Mouse (Mus musculus) left cerebral cortex, adult 8-10 months (tissue): ENCODE measurements around the gene Pced1b. TPM values are rescaled to one million over a fixed set of nuclear protein-coding genes. Genes with fewer than 3 reads are reported as not detected.
"Not testable (repeated sequence)": the region's sequence is repeated elsewhere in the genome, so short reads cannot be mapped to it uniquely, and the experiment has no call there.

ENCODE experiments used
- DNase-seq, 2 experiments: peaks; one replicate each; pipeline ENCODE4 v3.0.0; 2022; ENCODE audit warnings: low spot score in 2 of 2
- total RNA-seq, 4 experiments: library from RNA; stranded (reverse); gene quantifications; 2 replicates each; pipeline ENCODE4 v1.2.4; 2022

The Pced1b gene
- total RNA-seq, 4 experiments from 2014 or later: 9.4 to 10.7 (median 9.9) TPM

DNA sequence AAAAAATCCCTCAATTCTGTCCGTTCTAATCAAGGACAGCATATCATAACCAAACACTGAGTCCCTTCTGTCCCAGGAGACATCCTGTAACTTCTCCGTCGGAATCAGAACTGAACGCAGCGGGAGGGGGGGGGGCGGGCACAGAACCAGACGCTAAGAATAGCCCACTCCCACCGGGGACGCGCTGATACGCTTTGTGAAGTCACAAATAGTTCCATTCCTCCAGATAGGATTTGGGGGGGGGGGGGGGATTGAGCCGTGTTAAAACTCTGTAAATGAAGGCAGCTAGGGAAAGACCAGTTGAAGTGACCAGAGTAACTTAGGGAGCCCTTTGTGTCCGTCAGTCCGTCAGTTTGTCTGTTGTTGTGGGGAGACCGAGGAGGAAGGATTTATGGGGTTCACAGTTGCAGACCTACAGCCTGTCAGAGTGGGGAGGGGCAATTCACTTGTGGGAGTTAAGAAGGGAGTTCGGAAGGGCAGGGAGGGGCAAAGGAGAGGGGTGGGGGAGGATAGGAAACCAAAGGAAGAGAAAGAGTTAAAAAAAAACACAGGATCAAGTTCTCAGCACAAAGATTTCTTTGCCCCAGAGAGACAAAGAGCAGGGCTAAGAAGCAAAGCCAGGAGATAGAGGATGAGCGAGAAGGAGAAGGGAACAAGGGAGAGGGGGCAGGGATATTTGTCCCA lies 91.6 kb downstream of the Pced1b start:
- no peak for DNase-seq

DNA sequence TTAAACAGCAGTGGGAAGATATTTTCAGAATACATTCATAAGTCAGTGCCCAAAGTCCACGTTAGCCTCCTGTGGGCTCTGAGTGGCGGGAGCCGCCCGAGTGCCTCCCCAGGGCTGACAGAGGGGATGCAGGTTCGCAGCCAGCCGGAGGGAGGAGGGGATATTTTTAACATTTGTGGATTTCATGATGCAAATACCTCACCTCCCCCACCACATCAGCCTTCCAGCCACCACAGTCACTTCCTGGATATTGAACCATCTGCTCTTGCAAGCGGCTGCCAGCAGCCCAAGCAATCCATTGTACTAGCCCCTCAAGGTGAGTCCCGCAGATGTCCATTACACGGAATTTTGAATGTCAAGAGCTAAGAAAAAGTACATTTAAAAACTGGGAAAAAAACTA lies 95.4 kb downstream of the Pced1b start:
- no peak for DNase-seq

DNA sequence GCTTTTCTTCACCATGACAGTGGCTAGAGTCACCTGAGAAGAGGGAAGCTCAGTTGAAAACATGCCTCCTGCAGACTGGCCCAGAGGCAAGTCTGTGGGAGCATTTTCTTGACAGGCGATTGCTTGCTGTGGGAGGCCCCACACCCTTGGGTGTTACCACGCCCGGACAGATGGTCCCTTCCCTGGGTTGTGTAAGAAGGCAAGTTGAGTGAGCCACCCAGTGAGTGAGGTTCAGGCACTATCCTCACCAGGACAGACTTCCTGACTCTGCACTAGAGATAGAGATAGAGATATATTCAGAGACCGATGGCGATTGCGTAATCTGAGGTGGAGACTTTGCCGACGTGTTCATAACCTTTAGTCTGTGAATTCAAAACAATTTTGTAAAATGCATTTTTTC lies 96.0 kb downstream of the Pced1b start:
- no peak for DNase-seq

DNA sequence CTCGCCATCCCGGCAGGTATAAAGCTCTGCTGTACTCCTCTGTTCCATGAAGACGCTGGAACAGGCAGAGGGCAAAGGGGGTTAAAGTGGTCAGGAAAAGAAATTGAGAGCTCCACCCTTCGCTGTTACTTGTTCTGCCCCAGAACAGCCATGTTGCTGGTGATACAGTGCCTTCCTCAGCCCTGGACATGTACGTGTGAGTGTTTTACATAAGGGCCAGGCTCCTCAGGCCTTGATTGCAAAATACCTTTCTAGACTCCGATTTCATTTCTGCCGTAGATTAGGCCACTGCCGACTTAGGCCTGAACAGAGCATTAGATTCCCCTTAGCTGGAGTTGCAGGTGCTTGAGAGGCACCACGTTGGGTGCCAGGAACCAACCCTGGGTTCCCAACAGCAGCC lies 97.0 kb downstream of the Pced1b start:
- no peak for DNase-seq

DNA sequence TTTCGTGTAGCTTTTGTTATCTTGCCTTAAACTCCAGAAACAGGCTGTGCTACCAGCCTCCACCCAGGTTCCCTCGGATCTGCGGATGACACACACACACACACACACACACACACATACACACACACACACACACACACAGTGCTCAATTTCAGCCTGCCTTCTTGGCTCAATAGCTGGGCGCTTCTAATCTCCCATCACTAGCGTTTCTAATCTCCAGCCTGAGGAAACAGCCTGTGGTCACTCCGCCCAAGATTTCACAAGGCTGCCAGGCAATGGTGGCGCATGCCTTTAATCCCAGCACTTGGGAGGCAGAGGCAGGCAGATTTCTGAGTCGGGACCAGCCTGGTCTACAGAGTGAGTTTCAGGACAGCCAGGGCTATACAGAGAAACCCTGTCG lies 98.2 kb downstream of the Pced1b start:
- DNase-seq: no peak

DNA sequence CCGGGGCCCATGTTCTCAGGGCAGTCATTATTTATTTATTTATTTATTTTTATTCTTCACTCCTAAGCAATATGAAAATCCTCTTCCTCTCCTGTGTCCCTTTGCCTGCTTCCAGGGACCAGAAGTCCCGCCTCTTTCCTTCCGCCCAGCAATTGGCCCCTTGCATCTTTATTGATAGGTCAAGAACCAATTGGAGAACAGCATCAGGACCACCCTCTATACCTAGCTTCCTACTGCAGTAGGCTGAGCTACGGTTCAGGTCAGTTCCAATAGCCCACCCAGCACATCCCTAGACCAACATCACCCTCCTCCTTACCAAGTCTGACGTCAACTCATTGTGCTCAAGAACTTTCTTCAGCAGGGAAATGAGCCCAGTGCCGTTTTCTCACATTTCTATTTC lies 99.0 kb downstream of the Pced1b start:
- DNase-seq: no peak

DNA sequence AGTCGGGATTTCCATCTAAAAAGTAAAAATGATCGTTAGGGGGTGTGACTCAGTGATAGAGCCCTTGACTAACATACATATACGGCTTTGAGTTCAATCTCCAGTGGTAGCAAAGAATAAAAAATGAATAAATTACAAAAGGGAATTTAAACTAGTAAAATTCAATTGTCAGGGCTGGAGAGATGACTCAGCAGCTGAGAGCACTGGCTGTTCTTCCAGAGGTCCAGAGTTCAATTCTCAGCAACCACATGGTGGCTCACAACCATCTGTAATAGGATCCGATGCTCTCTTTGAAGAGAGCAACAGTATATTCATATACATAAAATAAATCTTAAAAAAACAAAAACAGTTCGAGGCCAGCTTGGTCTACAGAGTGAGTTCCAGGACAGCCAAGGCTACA lies 99.5 kb downstream of the Pced1b start:
- no peak for DNase-seq

DNA sequence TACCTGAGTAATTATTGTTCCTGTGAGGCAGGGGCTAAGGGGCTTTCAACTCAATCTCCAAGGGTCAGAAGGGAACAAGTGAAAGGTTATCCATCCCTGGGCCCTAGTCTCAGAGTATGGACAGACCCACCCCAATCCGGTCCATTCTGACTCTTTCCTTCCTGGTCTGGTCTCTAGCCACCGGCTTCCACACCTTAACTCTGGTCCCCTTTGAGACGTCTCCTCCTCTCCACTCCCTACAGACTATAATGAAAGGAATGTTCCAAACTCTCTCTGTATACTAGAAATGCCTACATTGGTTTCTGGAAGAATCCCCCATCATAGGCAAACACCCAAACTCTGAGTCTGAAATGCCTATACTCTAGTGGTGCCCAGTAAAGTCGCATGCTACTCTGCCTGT lies 100.0 kb downstream of the Pced1b start:
- DNase-seq: no peak

DNA sequence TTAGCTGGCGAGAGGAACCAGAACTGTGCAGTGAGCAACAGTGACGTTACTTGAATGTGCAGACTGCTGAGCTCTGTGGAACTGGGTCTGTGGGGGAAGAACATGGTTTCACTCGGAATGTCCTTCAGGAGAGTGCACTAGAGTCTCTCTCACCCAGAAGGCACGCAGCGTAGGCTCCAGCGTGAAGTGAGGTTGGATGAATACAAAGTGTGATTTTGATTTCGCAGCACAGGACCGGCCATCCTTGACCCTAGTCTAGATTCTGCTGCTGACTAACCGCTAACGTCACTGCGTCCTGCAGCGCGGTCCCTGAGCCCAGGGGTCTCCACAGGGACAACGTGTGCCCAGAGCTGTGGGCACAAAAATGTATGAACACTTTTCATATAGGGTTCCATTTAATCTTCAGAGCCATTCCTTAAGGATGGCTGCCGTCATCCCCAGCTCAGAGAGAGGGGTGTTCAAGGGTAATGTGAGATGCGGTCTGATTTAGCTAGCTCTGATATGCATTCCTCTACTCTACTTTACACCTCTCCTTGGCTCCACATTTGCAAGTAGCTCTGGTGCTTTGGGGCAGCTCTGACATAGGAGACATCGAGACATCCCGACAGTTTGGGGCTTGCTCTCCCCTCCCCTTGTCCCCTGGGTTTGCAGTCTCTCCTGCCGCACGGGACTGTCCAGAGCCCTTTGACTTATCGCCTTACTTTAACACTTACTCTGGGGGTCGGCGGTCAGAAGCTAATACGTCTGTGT lies 101.8 kb downstream of the Pced1b start:
- no peak for DNase-seq

DNA sequence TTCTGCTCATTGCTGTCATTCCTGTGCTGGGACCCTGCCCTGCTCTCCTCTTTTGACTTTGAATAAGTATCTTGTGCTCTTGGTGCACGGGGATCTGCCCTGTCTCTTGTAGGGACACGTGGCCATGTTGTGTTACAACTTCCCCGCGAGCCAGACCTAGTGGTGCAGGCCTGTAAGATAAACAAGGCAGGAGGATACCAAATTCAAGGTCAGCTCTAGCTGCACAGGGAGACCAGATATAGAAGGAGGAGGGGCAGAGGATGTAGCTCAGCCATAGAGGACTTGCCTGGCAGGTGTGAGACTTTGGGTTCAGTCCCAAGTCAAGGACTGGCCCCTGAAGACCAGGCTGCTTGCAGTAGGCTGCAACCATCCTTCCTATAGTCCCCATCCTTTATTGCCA lies 103.6 kb downstream of the Pced1b start:
- DNase-seq: no peak

DNA sequence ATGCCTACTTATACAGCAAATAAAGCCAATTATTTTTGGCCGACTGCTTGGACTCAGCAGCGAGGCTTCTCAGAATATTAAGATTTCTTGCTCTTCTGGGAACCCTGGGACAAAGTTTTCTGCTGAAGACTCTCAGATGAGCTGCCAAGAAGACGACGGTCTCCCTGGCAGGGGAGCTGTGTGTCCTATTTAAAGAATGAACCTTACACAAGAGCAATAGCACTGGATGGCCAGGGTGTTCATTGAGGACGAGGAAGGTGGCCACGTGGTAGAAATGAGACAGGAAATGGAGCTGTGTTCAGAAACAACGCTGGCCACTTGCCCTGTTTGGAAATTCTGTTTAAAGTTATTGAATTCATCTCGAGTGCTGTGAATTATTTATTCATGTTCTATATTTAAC lies 104.1 kb downstream of the Pced1b start:
- DNase-seq: peak in 1 of 2 experiments; percentile 38

DNA sequence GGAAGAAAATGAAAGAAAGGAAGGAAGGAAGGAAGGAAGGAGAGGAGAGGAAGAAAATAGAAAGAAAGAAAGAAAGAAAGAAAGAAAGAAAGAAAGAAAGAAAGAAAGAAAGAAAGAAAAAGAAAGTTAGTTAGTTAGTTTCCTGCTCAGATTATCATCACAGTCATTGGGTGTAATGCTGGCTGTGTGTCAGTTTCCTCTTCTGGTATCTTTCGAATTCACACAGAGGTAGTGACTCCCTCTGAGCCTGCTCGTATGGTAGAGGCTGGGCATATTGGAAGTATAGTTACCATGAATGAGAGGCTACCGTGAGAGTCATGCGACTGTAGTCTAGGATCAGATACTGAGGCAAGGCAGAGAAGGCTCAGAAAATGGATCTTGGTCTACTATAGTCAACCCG lies 104.8 kb downstream of the Pced1b start:
- no peak for DNase-seq

DNA sequence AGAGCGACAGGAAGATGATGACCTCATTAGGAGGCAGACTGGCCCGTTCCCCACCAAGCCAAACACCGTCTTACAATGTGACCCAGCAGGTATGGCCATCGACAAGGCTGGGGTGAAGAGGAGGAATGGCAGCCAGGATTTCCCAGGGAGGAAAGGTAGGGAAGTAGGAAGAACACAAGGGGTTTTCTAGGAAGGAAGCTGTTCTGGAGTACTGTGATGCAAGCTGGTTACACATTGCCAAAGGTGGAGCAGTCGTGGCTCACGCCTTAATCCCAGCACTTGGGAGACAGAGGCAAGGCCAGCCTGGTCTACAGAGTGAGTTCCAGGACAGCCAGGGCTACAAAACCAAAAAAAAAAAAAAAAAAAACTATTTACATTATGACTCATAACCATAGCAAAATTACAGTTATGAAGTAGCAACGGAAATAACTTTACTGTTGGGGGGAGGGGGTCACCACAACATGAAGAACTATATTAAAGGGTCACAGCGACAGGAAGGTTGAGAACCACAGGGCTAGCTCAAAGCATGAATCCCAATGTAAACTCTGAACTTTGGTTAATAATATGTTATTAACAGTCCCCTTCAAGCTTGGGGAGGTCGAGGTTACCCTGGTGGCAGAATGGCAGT lies 108.9 kb downstream of the Pced1b start:
- no peak for DNase-seq

DNA sequence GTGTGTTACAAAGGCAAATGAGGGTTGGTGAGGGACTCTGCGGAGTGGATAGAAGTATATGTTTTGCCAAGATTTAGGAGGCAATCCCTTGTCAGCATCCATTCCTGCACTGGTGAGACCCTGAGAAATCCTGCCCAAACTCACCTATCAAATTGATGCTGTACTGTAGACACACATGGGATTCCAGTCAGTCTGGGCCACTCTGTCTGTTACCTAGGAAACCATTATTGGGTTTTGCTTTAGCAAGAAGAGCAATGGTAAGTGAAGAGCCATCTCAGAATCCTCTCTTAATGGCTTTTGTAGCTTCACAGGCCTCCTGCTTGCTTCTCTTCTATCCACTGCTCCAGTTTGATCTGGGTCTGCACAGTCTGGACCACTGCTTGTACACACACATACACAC lies 110.1 kb downstream of the Pced1b start:
- DNase-seq: no peak

DNA sequence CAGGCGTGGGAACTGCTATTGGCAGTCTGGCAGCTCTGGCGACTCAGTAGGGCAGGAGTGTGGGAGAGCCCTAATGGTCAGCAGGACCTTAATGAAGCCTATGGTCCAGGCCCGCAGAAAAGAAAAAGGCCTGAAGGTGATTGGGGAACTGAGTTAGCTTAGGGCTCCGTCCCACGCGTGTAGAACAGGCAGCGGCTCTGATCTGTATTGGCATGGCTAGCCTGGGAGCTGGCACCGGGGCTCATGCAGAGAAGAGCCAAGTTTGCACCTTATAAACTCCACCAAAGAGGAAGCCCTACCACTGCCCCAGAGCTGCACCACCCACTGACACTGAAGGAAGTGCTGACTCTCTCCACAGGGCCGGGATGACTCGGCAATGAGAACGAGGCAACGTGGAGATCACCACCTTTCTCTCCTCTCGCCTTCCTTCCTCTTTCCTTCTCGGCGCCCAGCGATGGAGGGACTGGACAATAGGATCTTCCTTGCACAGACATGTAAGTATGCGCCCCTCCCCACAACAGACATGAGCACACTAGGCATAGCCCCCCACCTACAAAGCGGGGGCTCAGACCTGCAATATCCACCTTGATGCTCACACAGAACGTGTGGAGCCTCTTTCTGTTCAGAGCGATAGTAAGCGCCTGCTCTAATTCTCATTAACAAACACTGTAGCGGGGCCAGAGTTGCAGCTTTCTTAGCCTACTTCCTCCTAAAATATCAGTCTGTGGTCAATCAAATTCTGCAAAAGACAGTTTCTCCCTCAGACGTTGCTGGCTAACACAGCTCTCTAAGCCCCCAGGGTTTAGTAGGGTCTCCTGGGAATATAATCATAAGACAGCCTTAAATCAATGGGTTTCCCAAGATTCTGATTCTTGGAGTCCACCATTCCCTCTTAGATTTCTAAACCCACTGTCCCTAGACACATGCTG lies 114.2 kb downstream of the Pced1b start:
- DNase-seq: no peak

DNA sequence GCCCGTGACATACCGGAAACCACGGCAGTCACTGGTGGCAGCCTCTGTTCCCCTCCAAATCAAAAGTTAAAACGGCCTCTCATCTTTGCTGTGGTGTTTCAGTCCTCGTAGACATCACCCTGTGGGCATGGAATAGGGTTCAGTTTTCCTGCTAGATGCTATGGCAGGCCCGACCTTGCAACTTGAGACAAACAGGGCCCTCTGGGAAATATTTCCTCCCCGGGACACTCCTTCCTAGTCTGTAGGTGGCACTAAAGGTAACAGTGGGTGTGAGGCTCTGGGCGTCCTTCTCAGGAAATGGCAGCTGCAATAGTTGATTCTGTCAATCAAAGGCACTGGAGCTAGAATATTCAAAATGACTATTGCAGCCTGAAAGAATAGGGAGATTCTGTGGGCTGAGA lies 114.9 kb downstream of the Pced1b start:
- no peak for DNase-seq

DNA sequence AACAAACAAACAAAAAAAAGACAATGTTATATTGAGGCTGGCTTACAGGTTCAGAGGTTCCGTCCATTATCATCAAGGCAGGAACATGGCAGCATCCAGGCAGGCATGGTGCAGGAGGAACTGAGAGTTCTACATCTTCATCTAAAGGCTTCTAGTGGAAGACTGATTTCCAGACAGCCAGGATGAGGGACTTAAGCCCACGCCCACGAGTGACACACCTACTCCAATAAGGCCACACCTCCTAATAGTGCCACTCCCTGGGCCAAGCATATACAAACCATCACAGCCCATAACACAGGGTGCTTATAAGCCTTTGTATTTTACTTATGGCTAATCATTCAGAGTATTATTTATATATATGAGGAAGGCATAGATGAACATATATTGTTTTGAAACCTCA lies 117.4 kb downstream of the Pced1b start:
- not testable (repeated sequence) for DNase-seq

DNA sequence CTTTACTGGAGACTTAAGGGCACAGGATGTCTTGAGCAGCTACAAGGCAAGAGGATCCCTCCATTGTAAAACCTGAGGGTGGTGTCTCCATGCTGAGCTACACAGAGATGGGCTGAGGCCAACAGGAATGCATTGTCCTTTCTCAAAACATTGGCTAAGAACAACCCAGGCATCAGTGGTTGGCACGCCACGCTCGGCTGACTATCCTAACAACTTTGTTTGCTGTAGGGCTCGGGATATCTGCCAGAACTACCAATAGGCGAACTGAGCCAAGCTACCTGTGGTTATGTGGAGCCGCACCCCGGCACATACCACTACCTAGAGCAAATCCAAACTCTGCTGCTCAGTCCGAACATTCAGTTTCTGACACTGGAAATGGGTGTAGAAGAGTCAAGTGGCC lies 118.1 kb downstream of the Pced1b start:
- no peak for DNase-seq

DNA sequence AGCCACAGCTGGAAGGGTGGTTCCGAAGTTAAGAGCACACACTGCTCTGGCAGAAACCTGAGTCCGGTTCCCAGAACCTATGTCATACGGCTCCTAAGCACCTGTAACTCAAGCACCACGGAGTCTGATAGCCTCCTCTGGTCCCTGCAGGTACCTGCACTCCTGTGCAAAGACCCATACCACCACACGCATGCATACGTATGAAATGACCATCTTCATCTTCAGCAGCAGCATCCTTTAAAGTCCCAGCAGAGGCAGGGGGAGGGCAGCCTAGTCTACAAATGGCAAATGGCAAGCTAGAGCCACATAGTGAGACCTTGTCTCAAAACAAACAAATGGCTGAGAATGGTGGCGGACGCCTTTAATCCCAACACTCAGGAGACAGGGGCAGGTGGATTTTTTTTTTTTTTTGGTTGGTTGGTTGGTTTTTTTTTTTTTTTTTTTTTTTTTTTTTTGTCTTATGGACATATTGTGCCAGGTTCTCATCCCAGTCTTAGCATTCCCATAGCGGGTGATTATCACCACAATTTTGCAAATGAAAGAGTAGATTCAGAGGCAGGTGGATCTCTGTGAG lies 121.2 kb downstream of the Pced1b start:
- no peak for DNase-seq

DNA sequence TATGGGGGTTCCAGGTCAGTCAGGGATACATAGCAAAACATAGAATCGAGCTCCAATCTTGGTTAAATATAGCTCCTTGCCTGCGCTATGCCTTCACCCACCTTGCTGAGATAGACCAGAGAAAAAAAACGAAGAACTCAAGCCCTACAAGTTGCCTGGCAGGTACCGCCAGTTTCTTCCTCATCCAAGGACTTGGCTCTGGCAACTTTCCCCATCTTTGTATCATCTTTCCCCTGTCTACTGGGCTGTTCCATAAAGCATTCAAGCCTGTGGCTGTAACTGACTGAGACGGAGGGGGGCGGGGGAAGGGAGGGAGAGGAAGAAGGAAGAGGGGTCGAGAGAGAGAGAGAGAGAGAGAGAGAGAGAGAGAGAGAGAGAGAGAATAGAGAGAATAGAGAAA lies 121.7 kb downstream of the Pced1b start:
- no peak for DNase-seq

DNA sequence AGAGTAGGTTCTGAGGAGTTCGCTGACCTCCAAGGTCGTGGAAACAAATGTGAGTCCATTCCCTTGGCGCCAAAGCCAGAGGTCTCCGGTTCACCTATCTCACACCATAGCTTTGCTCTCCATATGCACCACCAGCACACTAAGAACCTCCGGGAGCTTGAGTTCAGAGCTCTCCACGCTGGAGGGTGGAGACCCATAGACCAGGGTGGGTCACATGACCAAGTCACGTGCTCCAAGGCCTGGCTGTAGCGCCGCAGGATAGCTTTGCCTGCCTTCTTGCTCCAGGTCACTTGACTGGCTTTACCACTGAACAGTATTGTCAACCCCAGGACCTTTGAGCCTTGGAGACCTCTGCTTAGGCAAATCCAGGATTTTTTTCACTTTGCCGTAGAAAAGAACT lies 122.2 kb downstream of the Pced1b start:
- no peak for DNase-seq
